Mouse (Mus musculus) limb, embryonic 14.5 days (tissue): Measurements from ENCODE around the gene Eya4. TPM values are rescaled to one million over a fixed set of nuclear protein-coding genes. Genes with fewer than 3 reads are reported as not detected.
A peak's percentile ranks its signal among the peaks of the same experiment; 100 is the strongest.

Source experiments
- ATAC-seq: fragments of 200-750 bp; cut with Nextera tagmentation; 2 replicates; pipeline ENCODE4 v1.8.0; 2017; ENCODE audit warnings: low read depth, moderate number of reproducible peaks, moderate TSS enrichment; ENCODE audit not compliant: low FRiP score
- DNase-seq: peaks from one replicate; pipeline ENCODE4 v3.0.0-alpha.2; 2015; ENCODE audit warnings: low spot score
- H3K27ac ChIP-seq: fragments of 300-500 bp; sonication (generic); replicated peaks from 2 replicates; pipeline ENCODE4 v1.5.1; 2014; ENCODE audit warnings: low read depth, mild to moderate bottlenecking, low read length, moderate library complexity, mixed read lengths
- H3K27me3 ChIP-seq: fragments of 300-500 bp; sonication (generic); 2 replicates; pipeline ENCODE4 v1.6.1; 2014; ENCODE audit warnings: low read length, mixed read lengths; ENCODE audit not compliant: control insufficient read depth, insufficient read depth
- H3K36me3 ChIP-seq: fragments of 300-500 bp; sonication (generic); 2 replicates; pipeline ENCODE4 v1.6.1; 2014; ENCODE audit warnings: mild to moderate bottlenecking, low read length, moderate library complexity, mixed read lengths; ENCODE audit not compliant: control insufficient read depth, insufficient read depth
- H3K4me1 ChIP-seq: fragments of 300-500 bp; sonication (generic); 2 replicates; pipeline ENCODE4 v1.6.1; 2014; ENCODE audit warnings: antibody characterized with exemption, low read length, mixed read lengths; ENCODE audit not compliant: control insufficient read depth, insufficient read depth
- H3K4me2 ChIP-seq: fragments of 300-500 bp; sonication (generic); replicated peaks from 2 replicates; pipeline ENCODE4 v1.6.1; 2014; ENCODE audit warnings: low read depth, mild to moderate bottlenecking, low read length, moderate library complexity; ENCODE audit not compliant: severe bottlenecking
- H3K4me3 ChIP-seq: fragments of 300-500 bp; sonication (generic); replicated peaks from 2 replicates; pipeline ENCODE4 v1.5.1; 2014; ENCODE audit warnings: low read length
- H3K9ac ChIP-seq: fragments of 300-500 bp; sonication (generic); 2 replicates; pipeline ENCODE4 v1.6.1; 2014; ENCODE audit warnings: mild to moderate bottlenecking, low read depth, low read length, moderate library complexity; ENCODE audit not compliant: severe bottlenecking
- H3K9me3 ChIP-seq: fragments of 300-500 bp; sonication (generic); 2 replicates; pipeline ENCODE4 v1.6.1; 2016; ENCODE audit warnings: low read length; ENCODE audit not compliant: control insufficient read depth
- POLR2A ChIP-seq: fragments of 200-500 bp; IDR thresholded peaks from 2 replicates; pipeline ENCODE4 v1.8.0; 2012; ENCODE audit warnings: inconsistent platforms, mild to moderate bottlenecking, moderate library complexity, borderline replicate concordance; ENCODE audit not compliant: insufficient read depth, insufficient read length; ENCODE audit errors: extremely low read depth
- WGBS: fragments of 180-500 bp; shearing (Covaris S2); extraction: QIAGEN DNeasy Blood & Tissue Kit; methylation state at CpG from one replicate; pipeline ENCODE4 v1.1.7; 2014; 5-methylcytosine and 5-hydroxymethylcytosine counted together
- polyA plus RNA-seq, 2 experiments: library from polyadenylated mRNA; depleted of rRNA in 1 of 2; stranded (reverse) in 1 of 2; unstranded in 1 of 2; fragments of >200 nt; fragmentation: Nextera tagmentation in 1 of 2; extraction: Ambion mirVana in 1 of 2; gene quantifications; 2 replicates each; pipeline versions ENCODE4 v1.2.1 to v1.2.3; 2012 to 2014

The Eya4 gene
- polyA plus RNA-seq, 2 experiments: 6.6 to 12.5 TPM

DNA sequence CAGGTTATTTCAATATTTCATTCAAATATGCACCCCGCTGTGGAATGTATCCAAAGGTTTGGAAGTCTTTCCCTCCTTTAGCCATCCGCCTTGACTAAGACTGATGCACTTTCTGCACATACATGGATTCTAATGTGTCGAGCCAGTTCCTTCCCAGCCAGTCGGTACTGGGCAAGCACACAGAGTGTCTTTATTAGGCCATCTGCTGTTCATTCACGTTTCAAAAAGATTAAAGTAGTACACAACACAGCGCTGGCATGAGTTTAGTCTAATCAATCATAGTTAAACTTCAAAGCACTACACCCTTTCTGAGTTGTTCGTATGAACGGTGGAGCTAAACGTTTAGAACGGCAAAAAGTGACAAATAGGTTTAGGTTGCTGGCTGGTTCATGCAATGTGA lies 190.7 kb downstream of the Eya4 start:
- Histone ChIP-seq H3K4me2 (no peak overlapping the region), H3K4me3 (no peak overlapping the region), H3K27me3 (no peaks in the 10 kb centered on the region), H3K27ac (no peak overlapping the region), H3K9me3 (no peaks in the 10 kb centered on the region), H3K36me3 (no peaks in the 10 kb centered on the region), H3K4me1 (peaks cover 18% of the 10 kb centered on the region), H3K9ac (no peak overlapping the region)
- no peak for DNase-seq
- TF ChIP-seq POLR2A: no peak
- no peak for ATAC-seq
- WGBS: 26% methylated on average over 10 of the region's 10 CpGs

DNA sequence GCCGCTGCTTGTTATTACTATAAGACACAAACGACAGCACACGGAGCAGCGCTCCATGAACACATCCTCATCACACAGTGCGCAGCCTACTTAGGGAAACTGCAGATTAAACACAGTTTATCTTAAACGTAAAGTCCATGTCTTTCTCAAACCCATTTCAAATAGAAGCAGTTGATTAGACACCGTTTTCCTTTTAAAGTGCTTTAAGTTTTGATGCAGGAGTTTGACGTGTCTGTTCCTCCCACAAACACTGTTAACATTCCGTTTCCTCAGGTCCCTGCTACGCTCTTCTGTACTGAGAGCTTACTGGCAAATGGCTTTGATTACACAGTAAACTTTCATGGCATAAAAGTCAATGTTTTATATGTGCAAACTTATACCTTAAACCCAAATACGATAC lies 191.4 kb downstream of the Eya4 start:
- ATAC-seq (no peak), DNase-seq (no peak)
- no peaks in the 10 kb centered on the region for H3K9me3 ChIP-seq
- H3K9ac ChIP-seq: no peak overlapping the region
- WGBS: 44% methylated on average over 11 of the region's 11 CpGs
- no peaks in the 10 kb centered on the region for H3K36me3 ChIP-seq
- H3K4me1 ChIP-seq: peaks cover 18% of the 10 kb centered on the region
- no peak overlapping the region for H3K4me3 ChIP-seq
- H3K27ac ChIP-seq: no peak overlapping the region
- TF ChIP-seq POLR2A: no peak
- H3K27me3 ChIP-seq: no peaks in the 10 kb centered on the region
- H3K4me2 ChIP-seq: no peak overlapping the region

DNA sequence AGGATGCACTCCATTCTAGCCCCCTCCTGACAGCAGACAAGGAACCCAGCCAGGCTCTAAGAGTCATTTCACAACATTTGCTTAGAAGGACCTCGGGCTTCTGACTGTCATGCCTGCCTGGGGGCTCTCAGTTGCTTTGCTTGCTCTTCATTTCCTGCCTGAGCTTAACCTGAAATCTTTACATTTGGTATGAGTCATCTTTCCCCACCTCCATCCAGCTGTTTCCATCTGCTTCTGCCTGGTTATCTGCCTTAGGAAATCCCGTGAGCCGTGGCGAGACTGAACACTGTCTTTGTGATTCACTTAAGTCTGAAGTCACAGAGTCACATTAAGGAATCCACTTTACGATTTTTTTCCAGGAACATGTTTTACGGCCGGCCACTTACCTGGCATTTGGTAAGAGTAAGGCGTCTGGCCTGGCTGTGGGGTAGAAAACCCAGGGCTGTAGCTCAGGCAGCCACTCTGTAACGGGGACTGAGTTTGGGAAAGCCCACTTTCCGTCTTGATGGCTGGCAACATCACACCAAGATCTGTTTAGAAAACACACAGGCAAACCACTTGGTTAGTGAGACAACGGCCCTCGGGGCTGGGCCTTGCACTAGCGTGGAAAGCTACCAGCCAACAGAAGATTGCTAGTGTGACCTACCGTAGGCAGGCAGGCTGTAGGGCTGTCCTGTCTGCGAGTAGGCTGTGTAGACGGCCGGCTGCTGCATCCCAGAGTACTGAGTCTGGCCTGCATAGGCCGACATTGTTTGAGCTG lies 193.5 kb downstream of the Eya4 start:
- no peaks in the 10 kb centered on the region for H3K27me3 ChIP-seq
- TF ChIP-seq POLR2A: no peak
- H3K9ac ChIP-seq: no peak overlapping the region
- peak overlapping the region; percentile 40; the same call in 1 of the 2 replicates for H3K27ac ChIP-seq
- H3K9me3 ChIP-seq: no peaks in the 10 kb centered on the region
- no peak overlapping the region for H3K4me3 ChIP-seq
- H3K36me3 ChIP-seq: peaks cover 2% of the 10 kb centered on the region; the same call in 1 of the 2 replicates
- no peak overlapping the region for H3K4me2 ChIP-seq
- peaks cover 15% of the 10 kb centered on the region for H3K4me1 ChIP-seq
- DNase-seq: no peak
- WGBS: 39% methylated on average over 18 of the region's 18 CpGs
- ATAC-seq: no peak

DNA sequence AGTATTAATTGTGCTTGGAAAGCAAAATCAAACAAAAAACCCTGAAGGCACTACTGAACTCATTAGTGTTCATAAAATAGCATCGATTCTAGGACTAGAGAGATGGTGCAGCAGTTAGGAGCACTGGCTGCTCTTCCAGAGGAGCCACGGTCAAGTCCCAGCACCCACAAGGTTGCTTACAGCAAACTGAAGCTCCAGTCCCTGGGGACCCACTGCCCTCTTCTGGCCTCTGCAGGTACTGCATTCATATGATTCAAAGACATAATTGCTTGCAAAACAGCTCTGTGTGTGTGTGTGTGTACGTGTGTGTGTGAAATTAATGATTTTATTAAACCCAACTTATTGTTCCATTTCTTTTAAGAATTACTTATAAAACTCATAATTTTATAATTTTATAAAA lies 200.2 kb downstream of the Eya4 start:
- Histone ChIP-seq H3K4me3 (no peak overlapping the region), H3K27ac (no peak overlapping the region), H3K36me3 (peaks cover 8% of the 10 kb centered on the region), H3K4me2 (no peak overlapping the region), H3K9ac (no peak overlapping the region), H3K9me3 (no peaks in the 10 kb centered on the region), H3K4me1 (no peaks in the 10 kb centered on the region), H3K27me3 (no peaks in the 10 kb centered on the region)
- DNase-seq: no peak
- no peak for TF ChIP-seq POLR2A
- ATAC-seq: no peak
- WGBS: 87% methylated on average over 3 of the region's 3 CpGs

DNA sequence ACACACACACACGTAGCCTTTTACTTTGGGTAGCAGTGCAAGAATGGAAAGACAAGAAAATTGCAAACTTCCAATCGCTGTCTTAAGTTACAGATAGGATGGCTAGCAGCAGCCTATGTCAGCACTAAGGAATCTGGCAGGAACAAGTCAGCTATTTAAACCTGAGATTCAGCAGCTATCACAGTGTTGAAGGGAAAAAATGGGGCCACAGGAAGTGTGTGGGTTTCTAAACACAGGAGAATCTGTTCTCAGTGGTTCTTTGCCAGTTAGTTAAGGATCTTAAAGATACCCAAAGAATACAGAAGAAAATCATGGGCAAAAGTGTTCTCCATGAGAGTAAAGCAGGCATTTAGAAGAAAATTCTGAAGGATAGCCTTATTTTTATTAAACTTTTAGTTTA lies 206.0 kb downstream of the Eya4 start:
- no peaks in the 10 kb centered on the region for H3K4me1 ChIP-seq
- H3K36me3 ChIP-seq: no peaks in the 10 kb centered on the region
- H3K4me3 ChIP-seq: no peak overlapping the region
- DNase-seq (no peak), ATAC-seq (no peak)
- H3K27me3 ChIP-seq: no peaks in the 10 kb centered on the region
- 72% methylated on average over 2 of the region's 2 CpGs for WGBS
- H3K9me3 ChIP-seq: no peaks in the 10 kb centered on the region
- H3K27ac ChIP-seq: no peak overlapping the region
- TF ChIP-seq POLR2A: no peak
- no peak overlapping the region for H3K9ac ChIP-seq
- no peak overlapping the region for H3K4me2 ChIP-seq
